Mouse (Mus musculus) brain, embryonic 14.5 days (tissue): ENCODE results near the gene B3galnt1.

Experiments used
- CTCF ChIP-seq: fragments of 200-500 bp; IDR thresholded peaks from 2 replicates; pipeline ENCODE4 v1.5.1; 2012; ENCODE audit warnings: inconsistent platforms, mild to moderate bottlenecking, moderate library complexity, borderline replicate concordance; ENCODE audit not compliant: insufficient read depth, insufficient read length; ENCODE audit errors: extremely low read depth
- POLR2A ChIP-seq: fragments of 200-500 bp; IDR thresholded peaks from 2 replicates; pipeline ENCODE4 v1.6.1; 2012; ENCODE audit warnings: mild to moderate bottlenecking, inconsistent platforms, borderline replicate concordance; ENCODE audit not compliant: poor library complexity, insufficient read depth, insufficient read length, severe bottlenecking; ENCODE audit errors: extremely low read depth

DNA sequence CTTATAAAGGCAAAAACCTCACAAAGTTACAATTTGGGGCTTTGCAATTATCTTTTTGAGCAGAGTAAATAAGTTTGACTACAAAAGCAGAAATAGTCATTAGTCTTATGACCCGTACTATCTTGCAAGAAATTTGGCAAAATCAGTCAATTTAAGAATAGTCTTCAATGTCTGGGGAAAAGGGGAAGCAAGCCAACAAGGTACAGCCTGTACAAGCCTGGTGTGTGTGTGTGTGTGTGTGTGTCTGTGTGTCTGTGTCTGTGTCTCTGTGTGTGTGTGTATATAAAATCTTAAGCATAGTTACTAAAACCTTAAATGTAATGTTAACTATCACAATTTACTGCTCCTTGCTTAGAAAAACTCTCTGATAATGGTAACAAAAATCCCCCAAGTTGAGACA lies 8.2 kb upstream of the B3galnt1 start:
- TF ChIP-seq CTCF (no peak), POLR2A (no peak)
